Mouse (Mus musculus) lung, adult 18-20 months (tissue): ENCODE results near the gene Ulk3.
A peak's percentile ranks its signal among the peaks of the same experiment; 100 is the strongest.

Experiments
- DNase-seq, 2 experiments: peaks; one replicate each; pipeline ENCODE4 v3.0.0; 2022; ENCODE audit warnings: mixed read lengths in 2 of 2

The Ulk3 gene

DNA sequence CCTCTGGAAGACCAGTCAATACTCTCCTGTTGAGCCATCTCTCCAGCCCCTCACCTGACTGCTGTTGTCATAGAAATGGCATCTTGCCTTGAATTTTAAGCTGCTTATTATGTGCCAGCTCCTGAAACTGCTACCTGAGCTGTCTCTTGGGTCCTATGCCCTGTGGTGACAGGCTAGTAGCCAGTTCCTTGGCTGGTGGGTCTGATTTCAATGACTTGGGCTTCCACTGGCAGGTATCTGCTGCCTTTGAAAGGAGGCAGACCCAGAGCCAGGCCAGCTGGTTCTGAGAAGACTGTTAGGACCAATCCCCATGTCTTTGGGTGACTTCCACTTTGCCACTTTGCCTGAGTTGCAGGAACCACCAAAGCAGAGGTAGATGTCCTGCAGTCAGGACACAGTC, 14.9 kb upstream of the Ulk3 start:
- no peak for DNase-seq

DNA sequence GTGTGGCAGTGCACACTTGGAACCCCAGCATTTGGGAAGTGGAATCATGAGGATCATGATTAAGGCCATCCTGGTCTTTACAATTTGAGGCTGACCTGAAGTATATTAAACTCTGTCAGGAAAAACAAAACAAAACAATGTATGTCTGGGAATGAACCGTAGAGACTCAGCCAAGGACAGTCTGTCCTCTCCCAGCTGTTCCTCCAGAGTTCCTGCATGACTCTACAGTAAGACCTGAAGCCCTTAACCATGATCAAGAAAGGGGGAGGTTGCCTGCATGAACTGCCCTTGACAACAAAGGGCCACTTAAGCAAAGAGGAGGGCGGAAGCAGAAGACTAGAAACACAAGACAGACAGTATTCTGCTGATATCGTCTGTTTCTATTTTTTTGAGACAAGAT, 13.7 kb upstream of the Ulk3 start:
- no peak for DNase-seq

DNA sequence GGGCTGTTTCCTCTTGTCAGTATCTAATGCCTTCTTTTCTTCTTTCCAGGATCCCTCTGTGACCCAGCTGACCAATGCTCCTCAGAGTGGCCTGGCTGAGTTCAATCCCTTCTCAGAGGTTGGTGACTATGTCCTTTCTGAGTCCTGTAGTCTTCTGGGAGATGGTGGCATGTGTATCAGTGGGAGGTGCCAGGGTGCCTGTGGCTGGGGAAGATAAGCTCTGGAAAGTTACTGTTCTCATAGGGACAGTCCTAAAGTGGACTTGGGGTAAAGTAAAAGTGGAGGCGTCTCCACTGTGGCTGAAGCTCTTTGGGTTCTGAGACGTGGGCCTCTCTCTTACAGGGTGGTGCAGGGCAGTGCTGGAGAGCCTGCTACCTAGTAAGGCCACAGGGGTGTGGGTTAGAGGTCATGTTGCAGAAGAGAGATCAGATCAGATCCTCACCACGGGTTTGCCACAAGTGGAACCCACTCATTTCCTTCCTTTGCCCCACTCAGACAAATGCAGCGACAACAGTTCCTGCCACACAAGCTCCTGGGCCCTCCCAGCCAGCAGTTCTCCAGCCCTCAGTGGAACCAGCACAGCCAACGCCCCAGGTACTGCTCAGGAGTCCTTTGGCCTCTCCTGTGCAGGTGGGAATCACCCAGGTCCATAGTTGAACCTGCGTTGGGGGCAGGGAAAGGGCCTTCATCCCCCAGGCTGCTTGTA, 12.0 kb upstream of the Ulk3 start:
- peak; percentile 25 to 36 for DNase-seq

DNA sequence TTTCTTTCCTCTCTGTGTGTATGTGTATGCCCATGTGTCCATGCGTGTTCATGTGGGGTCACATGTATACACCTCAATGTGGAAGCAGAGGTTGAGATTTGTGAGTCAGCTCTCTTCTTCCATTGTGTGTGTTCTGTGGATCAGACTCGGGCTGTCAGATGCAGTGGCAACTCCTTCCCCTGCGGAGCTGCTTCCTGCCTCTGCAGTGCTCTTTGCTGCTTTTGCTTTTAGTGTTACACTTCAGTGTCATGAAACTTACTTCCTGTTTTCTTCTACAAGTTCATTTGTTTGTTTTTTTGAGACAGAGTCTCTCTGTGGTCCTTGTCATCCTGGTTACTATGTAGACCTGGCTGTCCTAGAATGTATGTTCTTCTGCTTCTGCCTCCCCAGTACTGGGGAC, 4.3 kb upstream of the Ulk3 start:
- no peak for DNase-seq

DNA sequence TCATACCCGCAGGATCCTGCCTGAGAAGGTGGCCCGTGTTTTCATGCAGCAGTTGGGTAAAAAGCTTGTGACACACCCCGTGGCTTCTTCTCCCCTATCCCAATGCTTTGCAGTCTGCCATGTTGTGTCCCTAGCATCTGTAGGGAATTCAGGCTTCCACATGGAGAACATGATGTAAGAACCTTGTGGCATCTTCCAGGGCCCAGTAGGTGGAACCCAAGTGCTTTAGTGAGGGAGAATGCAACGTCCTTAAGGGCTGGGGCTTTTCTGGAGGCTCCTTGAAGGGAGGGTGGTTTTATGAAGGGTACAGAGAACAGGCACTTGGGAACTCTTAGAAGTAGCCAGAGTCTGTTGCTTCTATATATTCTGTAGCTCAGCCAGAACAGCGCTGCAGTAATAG, 1.5 kb downstream of the Ulk3 start:
- DNase-seq, result no peak

DNA sequence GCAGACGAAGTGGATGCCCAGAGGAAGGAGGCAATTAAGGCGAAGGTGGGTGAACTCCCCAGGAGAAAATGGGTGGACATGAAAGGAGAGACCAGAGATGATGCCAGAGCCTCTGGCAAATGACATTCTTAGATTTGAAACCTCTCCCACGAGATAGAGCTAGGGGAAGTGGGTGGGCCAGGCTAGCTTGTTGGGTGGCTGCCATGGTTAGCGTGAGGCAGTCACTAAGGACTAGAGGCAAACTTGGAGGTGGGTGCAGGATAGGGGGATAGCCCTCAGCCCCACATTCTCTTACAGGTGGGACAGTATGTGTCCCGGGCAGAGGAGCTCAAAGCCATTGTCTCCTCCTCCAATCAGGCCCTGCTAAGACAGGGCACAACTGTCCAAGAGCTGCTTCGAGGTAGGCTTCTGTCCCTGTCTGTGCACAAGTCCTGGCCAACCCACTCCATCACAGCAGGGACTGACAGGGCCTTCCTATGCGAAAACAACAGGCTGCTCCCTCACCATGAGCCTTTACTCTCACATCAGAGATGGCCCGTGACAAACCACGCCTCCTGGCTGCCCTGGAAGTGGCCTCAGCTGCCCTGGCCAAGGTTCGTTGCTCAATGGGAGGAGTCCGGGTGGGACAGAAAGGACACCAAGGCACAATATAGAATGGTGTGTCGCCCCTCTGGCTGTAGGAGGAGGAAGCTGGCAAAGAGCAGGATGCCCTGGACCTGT, 4.4 kb downstream of the Ulk3 start:
- no peak for DNase-seq

DNA sequence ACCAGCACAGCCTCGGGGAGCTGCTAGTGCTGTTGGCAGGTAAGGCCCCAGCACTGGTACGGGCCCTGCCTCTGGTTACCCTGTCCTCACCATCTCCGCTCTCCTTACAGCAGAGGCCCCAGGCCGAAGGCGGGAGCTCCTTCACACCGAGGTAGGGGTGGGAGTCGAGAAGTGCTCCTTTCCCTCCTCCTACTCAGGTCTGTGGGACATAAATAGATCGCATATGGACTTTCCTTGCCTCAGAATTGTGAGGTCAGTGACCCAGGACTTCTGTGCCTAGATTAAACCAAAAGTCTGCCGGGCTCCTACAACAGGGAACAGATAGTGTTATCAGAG, 4.9 kb downstream of the Ulk3 start:
- DNase-seq, result no peak

DNA sequence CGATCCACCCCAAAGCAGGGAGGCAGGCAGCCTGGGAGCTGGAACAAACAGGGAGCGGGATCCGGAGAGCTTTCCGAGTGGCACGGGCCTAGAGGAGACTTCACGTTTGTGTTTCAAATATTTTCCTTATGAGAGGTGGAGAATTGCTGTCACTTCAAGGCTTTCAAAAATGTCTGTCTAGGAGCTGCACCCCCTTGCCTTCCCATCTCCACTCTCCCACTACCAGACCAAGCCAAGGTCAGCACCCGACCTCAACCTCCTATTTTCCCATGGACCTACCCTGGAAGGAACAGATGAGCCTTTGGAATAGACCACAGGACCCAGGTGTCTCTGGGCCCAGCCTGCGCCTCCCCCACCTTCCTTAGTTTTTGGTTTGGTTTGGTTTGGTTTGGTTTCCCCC, 8.0 kb downstream of the Ulk3 start:
- DNase-seq, result no peak

DNA sequence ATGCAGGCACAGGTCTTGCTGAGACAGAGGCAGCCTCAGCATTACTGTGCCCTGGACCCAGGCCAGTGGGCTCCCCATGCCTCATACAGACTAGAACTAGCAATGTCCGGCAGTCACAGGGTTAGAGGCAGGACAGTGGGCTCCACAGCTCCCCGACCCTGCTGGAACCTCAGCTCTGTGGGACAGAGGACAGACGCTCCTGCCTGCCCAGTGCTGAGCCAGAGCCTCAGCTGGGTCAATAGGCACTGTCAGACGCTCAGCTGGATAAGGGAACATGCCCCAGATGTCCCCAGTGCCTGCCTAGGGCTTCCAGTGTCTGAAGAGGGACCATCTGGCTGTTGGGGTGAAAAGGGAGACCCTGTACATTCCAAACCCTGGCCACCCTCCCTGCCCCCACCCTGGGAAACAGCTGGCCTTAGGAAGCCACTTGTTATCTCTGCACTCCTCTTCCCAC, 8.7 kb downstream of the Ulk3 start:
- no peak for DNase-seq

DNA sequence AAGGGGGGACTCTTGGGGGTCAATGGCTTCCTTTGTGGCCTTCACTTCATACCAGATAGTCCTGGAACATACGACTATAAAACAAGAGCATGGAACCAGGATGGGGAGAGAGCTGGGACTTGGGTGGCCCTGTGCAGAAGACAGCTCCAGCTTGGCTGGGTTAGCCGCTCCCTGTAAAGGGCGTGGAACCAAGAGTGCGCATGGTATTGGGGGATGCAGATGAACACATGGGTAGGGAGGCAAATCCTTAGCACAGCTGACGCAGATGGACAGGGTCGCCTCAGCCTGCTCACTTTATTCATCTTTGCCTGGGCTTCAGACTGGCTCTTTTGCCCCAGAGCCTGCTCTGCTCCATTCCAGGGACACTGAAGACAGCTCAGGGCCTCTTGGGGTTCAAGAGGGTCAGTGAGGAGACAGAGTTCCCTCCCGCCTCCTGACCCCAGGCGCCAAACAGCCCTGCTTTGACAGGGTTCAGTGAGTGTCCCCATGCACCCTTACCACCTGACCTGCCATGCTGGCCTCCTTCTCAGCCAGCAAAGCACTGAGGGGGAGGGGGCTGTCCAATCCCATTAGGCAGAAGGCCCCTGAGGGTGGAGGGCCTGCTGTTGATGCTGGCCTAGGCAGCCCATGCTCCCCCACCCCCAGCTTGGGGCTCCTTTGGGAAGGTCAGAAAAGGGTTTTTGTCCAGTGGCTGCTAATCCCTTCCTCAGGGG, 9.8 kb downstream of the Ulk3 start:
- DNase-seq, result no peak

DNA sequence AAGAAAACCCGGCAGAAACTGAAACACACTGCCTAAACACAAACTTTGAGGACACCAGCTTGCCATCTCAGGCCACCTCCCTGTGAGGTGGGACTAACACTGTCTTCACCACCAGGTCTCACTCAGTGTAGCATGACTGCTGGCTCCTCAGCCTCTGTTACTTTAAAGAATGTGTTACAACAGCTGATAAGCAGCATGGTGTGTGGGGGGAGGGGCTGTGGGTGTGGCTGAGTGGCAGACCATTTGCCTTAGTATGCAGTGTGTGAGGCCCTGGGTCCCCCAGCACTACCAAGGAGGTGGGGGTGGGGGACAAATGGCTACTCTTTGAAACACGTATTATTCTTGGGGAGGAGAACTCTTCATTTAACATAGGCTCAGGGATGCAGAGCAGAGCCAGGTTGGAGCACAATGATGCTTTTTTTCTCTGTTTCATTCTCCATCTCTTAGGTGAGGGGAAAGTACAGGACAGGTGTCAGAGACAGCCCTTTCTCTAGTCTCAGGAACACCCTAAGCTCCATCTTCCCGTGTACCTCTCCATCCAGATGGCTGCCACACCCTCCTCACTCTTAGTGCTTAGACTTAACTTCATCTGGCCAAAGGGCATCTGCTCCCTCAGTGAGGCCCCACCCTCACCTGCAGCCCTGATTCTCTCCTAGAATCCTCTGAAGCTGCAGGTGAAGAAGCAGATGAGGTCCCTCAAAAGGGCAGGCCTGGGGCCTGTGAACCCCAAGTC, 11.5 kb downstream of the Ulk3 start:
- no peak for DNase-seq

DNA sequence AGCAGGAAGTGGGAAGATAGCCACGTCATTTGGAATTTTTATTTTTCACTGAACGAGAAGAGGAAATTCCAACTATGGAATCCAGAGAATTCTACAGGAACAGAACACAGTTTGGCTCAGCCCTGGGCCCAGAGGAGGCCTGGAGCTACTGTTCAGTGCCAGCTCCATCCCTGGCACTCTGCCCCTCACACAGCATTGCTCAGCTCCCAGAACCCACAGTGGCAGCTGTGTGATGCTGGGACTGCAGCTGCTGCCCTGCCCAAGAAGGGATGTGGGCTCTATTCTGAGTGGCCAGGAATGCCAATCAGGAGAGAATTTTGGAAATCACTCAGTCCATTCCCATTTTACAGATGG, 12.1 kb downstream of the Ulk3 start:
- DNase-seq, result no peak

DNA sequence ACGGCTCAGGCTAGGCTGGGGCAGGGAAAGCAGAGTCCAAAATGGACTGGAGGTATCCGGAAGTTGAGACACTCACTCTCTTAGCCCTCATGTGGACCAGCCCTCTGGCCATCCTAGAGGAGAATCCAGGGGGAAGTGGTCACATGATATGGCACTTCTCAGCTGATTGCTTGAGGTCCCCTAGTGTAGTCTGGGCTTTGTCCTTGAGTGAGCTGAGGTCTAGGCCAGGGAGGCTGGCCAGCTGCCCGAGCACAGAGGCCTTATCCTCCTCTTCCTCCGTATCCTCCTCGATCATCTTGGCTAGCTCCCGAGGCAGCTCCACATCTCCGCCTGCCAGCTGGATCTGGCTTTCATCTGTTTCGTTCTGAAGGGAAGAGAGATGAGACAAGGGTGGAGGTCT, 12.8 kb downstream of the Ulk3 start:
- DNase-seq, result no peak

DNA sequence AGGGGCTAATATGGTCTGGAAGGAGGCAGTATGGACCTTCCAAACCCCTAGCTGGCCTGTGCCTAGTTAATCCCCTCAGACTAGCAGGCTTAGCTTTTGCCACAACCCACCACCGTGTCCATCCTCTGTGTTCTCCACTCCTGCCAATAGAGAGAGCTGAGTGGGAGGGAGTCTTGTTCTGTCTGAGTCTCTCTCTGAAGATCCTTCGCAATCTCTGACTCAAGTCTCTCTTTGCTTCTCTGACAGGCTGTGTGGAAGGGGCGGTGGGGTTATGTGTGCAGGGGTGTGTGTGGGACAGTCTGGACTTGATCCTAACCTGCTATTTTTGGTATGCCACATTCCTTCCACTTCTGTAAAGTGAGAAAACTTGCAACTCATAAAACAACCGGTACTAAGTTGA, 15.6 kb downstream of the Ulk3 start:
- no peak for DNase-seq

DNA sequence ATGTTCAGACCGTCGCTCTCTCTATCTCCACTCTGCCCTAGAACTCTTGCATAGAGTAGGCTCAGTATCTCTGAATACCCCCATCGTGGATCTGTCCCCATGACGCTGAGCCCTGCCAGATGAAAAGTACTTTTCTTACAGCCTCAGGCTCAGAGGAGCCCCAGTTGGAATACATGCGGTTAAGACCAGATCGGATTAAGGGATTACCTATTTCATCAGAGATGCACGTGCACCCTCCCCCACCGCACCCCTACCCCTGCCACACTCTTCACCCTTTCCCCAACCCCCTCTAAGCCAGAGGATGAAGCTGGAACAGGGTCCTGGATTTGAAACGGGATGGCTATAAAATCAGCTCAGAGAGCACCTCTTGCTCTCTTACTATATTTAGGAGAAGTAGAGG, 16.3 kb downstream of the Ulk3 start:
- DNase-seq, result no peak

DNA sequence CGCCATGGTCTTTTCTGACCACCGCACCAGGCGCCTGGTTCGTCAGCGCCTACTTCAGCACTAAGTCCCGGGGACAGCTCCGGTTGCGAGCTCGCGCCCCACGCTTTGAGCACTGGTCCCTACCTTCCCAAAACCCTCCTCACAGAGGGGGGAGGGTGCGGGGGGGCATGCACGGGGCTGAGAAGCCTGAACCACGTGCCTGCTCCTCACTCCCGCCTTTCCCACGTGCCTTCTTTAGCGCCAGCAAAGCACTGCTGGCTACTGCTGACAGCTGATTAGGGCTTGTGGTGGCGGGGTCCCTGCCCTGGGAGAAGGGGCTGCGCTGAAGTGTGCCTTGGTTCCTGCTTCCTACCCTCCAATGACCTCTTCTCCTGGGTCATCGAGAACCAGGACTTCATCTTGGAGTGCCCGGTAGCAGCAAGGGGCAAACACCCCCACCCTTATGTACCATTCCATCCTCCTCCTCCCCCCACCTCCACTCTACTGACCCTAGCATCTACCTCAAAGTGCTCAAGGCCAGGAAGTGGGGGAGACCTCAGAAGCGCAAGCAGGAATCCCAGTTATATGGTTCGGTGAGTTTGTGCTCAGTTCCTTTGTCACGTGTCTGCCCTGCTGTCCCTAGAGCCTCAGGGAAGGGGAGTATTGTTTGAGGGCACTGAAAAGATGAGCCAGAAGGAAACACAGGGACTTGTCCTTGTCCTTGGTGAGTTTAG, 17.0 kb downstream of the Ulk3 start, which contains the start of gene Cplx3:
Gene Cplx3 (minus strand): TSS at position 143 of the 713 bp plus-strand sequence.
- DNase-seq, result no peak

DNA sequence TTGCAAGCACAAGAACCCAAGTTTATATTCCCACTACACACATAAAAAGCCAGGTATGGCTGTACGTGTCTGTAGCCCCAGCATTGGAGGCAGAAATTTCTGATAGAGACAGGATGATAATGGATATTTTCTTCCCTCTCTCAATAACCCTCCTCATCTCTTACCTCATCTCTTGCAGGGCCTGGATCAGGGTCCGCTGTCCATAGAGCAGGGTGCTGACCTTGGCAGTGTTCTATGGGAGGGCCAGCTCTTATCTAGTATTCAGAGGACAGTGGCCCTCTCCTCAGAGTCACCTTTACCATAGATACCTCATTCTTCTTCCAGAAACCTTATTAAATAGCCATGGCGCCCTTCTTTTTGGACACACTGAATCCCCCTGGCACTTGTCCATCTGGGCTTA, 20.6 kb downstream of the Ulk3 start:
- DNase-seq, result no peak

DNA sequence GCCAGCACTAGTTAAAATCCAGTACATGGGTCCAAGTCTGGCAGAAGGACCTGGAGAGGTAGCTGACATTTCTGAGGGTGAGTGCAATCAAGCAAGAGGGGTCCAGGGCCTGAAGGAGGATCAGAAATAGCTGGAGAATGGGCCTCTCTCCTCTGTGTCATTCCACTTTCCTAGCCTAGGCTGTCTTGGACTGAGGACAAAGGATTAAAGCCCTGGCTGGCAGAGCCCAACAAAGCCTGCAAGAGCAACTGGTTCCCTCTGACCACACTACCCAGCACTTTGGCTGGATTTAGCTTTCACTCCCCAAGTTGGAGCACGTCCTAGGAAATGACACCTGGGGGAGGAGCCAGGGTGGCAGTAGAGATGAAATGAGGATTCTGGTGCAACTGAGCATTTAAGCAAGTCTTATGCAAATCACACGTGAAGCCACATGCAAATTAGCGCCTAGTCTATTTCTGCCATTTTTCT, 21.1 kb downstream of the Ulk3 start:
- no peak for DNase-seq

DNA sequence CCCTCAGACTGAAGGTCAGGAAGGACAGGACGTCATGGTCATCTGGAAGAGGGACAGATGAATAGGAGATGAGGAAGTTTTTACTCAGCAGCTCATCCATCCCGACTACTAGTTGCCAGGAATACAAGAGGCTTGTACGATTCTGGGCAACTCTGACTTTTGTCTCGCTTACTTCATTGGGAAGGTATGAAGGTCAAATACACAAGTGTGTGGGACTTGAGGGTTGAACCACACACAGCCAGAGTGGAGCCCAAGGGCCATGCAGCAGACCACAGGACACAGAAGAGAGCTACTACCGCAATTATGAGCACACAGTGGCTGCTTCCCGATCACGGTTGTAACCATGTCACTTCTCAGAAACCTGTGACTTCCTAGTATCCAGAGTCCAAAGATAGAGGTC, 23.3 kb downstream of the Ulk3 start:
- DNase-seq, result no peak

DNA sequence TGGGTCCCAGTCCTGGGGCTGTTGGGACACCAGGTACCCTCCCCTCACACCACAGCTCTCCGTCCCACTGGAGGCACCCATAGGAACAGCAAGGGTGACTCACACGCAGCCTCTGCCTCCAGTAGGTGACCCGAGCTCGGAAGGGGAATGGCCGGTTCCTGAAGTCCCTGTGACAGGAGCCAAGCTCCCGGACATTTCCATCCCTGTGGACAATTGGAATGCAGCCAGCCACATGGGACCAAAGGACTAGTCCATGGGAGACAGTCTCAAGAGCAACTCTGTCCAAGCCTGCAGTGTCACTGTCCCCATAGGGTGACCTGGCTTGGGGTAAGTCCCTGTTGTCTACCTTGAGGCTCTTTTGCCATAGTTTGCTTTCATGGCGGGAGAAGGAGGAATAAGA, 24.7 kb downstream of the Ulk3 start:
- no peak for DNase-seq

DNA sequence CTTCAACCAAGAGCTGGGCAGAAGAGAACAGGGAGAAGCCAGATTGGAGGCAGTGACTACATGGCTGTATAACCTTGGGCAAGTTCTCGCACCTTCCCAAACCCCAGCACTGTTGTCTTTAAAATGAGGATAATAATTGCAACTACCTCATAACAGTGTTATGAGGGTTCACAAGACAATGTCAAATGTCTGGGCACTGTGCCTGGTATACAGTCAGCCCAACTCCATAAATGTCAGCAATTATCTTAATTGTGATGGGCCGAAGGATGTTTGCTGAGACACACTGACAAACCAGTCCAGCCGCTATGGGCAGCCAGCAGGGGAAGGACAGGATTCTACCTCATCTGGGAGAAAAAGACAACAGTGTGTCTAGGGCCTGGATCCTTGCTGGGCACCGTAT, 25.5 kb downstream of the Ulk3 start:
- DNase-seq, result no peak

DNA sequence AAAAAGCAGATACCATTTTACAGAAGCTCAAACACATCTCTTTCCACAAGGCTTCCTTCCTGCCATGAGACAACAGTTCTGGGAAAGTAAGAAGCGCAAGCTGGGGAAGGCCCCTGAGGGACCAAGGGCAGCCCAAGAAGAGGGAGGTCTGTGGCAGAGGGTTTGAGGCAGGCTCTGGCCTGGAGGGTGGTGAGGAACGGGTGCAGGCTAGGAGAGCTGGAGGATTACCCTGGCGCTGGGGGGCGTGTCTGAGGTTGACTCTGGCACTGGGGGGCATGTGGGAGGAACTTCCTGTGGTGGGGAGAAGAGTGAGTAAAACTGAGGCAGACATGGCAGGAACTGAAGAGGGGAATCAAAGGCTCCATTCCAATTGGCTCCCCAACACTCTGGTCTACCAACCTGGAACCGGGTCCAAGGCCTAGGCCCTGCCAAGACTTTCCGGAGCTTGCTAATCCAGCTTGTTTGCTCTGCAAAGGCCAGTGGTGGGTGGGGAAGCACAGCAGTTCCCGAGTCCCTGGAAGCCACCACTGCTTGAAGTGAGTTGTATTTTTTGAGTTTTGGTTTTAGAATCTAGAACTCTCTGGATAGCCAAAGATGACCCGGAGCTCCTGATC, 28.4 kb downstream of the Ulk3 start:
- no peak for DNase-seq
